Mouse (Mus musculus) gastrocnemius, postnatal 36 days (tissue): ENCODE results near the gene Actl11. TPM values are rescaled to one million over a fixed set of nuclear protein-coding genes. Genes with fewer than 3 reads are reported as not detected.

ENCODE experiments used
- DNase-seq, 2 experiments: peaks; one replicate each; pipeline ENCODE4 v3.0.0; 2022
- intact Hi-C: fragments of 180-260 bp; cut with DNase I; formaldehyde crosslinking; loops from one replicate; pipeline ENCODE4 v1.15.1; 2025
- long read RNA-seq, 2 experiments: library from polyadenylated mRNA; stranded (forward); transcript quantifications; one replicate each; pipeline ENCODE4 v2.0.0; 2021
- total RNA-seq, 2 experiments: library from RNA; stranded (reverse); gene quantifications; 2 replicates each; pipeline ENCODE4 v1.2.3; 2021

Gene Actl11
- total RNA-seq: not detected
- long read RNA-seq, experiment 1: 0 reads
- long read RNA-seq, experiment 2: 0 reads

GRCm38 (mm10) chr9:107928169-107928568 is at the start of gene Actl11:
TSS of gene Actl11 (plus strand) at chr9:107928469.
- intact Hi-C loops: no loop called here
- DNase-seq: no peak

DNA sequence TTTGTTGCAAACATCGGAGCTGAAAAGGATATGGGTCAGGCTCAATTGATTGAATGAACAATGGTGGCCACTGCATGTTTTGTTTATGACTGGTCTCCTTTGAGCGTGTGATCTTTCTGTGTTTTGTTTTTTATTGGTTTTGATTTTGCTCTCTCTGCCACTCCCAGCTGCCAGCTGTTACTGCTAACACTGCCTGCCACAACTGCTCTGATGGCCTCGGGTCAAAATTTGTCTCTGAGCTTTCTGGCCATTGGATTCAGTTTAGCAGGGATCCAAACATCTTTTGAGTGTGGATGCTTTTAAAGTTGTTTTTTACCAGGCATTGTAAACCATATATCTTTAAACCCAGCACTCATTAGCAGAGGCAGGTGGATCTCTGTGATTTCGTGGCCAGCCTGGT is 47.9 kb upstream of the Actl11 start:
- no peak for DNase-seq
- intact Hi-C loops: no loop called here

DNA sequence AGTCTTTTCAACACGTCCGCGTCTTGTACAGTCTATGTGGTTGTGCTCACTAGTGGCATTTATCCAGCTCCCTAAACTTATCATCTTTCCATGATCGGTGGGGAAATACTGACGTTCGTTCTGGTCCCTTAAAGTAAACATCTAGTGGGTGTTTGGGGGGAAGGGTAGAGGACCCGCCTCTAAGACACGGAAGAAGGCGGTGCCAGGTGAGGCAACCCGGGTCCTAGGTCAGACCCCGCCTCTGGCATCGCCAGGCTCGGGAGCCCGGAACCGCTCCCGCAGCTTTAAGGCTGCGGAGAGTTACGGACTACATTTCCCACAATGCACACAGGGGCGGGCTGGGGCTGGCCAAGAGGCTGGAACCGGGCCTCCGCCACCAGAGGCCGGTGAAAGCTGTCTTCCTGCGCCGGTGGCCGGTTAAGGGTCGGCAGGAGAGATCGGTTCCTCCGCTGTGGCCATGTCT is 40.4 kb upstream of the Actl11 start, which contains the start of gene Mon1a:
Gene Mon1a (plus strand): TSS at position 348 of the 463 bp plus-strand sequence.
- intact Hi-C loops: no loop called here
- peak; percentile 80 to 83 for DNase-seq

DNA sequence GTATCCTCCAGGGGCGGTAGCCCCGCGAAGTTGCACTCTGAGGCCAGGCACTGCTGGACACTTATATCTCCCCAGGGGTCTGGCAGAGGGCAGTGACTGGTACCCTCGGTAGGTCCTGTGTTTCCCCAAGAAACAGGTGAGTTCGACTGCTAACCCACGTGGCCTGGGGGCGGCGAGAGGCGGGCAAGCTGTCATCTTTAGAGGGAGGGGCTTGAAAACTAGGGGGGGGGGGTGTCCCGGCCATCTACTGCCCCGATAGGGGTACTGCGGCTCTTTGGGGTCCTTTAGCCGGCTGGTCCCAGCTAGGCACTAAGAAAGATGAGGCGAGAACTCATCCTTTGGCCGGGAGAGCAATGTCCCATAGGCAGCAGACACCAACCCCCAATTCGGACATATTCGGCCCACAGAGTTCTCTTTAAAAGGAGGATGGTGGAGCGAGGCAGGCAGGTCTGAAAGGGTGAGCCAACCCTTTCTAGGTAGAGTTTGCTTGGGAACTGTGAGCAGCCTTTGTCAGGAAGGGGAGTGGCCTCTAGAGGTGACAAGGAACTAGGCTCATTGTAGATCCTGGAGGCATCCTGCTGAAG is 39.9 kb upstream of the Actl11 start:
- intact Hi-C loops: no loop called here

GRCm38 (mm10) chr9:107890260-107890659 is 38.0 kb upstream of the Actl11 start:
- no peak for DNase-seq
- intact Hi-C loops: no loop called here

More for the DNA sequence above, 39.9 kb upstream of the Actl11 start:
- DNase-seq: no peak

DNA sequence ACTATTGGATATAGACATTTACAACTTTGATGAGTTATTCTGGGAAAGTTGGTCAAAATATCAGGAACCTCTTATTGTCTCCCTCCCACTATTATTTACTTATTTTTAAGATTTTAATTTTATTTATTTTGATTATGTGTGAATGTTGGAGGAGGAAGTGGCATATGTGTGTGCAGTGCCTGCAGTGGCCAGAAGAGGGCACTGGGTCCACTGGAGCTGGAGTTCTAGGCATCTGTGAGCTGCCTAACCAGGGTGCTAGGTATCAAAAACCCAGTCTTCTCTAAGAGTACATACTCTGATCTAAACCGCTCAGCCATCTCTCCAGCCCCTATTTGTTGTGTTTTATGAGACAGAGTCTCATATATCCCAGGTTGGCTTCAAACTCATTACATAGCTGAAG is 37.2 kb upstream of the Actl11 start:
- DNase-seq: no peak
- intact Hi-C loops: no loop called here

- no peak for DNase-seq
- intact Hi-C loops: no loop called here
Observed at GRCm38 (mm10) chr9:107898563-107898962, 29.7 kb upstream of the Actl11 start.

- intact Hi-C loops: loop anchor here (5.0 kb wide), 1 partner anchor 152 kb away; the partner anchor contains the start of gene Amigo3
- no peak for DNase-seq
Observed at GRCm38 (mm10) chr9:107899855-107900254, 28.4 kb upstream of the Actl11 start.

DNA sequence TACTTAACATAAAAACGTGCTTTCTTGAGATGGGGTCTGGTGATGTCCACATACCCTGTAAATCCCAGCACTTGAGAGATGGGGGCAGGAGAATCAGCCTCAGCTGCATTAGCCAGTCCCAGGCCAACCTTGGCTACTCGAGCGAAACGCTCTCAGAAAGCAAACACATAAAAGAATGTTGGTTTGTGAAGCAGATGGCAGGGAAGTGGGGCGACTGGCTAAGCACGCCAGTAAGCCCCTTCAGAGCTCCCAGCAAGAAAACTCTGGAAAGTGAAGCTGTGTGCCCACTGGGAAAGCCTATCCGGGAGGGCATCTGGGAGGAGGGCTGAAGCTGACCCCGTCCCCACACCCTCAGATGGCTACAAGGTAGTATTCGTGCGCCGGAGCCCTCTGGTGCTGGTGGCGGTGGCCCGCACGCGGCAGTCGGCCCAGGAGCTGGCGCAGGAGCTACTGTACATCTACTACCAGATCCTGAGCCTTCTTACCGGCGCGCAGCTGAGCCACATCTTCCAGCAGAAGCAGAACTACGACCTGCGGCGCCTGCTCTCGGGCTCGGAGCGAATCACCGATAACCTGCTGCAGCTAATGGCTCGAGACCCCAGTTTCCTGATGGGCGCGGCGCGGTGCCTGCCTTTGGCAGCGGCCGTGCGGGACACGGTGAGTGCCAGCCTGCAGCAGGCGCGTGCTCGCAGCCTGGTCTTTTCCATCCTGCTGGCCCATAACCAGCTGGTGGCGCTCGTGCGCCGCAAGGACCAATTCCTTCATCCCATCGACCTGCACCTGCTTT is 27.2 kb upstream of the Actl11 start:
- intact Hi-C loops: loop anchor here (5.0 kb wide), 1 partner anchor 151 kb away; the partner anchor contains the start of gene Amigo3
- DNase-seq: no peak

DNA sequence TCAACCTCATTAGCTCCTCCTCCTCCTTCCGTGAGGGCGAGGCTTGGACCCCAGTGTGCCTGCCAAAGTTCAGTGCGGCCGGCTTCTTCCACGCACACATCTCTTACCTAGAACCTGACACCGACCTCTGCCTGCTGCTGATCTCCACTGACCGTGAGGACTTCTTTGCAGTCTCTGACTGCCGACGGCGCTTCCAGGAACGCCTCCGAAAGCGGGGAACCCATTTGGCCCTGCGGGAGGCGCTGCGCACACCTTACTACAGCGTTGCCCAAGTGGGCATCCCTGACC is 26.7 kb upstream of the Actl11 start:
- intact Hi-C loops: loop anchor here (5.0 kb wide), 1 partner anchor 151 kb away; the partner anchor contains the start of gene Amigo3

GRCm38 (mm10) chr9:107904726-107905125 is 23.5 kb upstream of the Actl11 start:
- intact Hi-C loops: loop anchor here (1.0 to 5.0 kb wide), 3 partner anchors 59 to 162 kb away; partner anchors contain the start of gene Amigo3
- peak; percentile 88 to 89 for DNase-seq

More for the DNA sequence above, 26.7 kb upstream of the Actl11 start:
- DNase-seq: no peak

DNA sequence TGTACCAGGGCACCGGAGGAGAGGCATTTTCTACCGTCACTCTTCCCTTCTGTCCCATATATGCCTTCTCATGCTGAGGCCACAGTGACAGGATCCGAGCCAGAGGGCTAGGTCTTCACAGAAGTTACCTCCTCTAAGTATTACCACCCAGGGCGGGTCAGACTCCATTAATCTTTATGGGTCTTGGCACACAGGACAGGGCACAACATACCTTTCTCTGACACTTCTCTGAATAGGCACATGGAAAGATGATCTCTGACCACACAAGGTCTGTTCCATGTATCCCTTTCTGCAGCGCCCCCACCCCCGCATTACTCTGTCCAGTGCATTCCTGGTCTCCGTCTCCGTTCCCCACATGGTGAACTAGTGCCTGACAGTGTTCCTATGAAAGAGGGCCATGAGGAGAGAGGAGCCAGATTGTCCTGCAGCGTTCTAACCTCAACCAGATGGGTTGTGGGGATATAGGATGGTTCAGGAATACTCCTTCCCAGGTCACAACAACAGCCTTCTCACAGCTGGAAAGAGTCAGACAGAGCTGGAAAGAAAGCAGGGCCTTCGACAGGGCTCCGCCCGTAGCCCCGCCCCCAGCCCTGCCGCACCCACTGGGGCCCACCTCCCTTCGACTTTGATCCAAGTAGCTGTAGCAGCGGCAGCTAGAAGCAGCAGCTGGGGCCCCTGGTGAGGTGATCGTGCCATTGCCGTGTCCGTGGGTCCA is 21.9 kb upstream of the Actl11 start, which contains the start of gene Mst1r:
Gene Mst1r (plus strand): TSS at position 622 of the 715 bp plus-strand sequence.
- DNase-seq: peak; percentile 68 to 79
- intact Hi-C loops: no loop called here

- peak in 1 of 2 experiments; percentile 32 for DNase-seq
- intact Hi-C loops: no loop called here
Observed at GRCm38 (mm10) chr9:107906967-107907800, 21.1 kb upstream of the Actl11 start.

GRCm38 (mm10) chr9:107907801-107908120 is 20.5 kb upstream of the Actl11 start:
- intact Hi-C loops: no loop called here
- DNase-seq: no peak

GRCm38 (mm10) chr9:107908410-107909158 is 19.7 kb upstream of the Actl11 start:
- intact Hi-C loops: no loop called here
- no peak for DNase-seq

DNA sequence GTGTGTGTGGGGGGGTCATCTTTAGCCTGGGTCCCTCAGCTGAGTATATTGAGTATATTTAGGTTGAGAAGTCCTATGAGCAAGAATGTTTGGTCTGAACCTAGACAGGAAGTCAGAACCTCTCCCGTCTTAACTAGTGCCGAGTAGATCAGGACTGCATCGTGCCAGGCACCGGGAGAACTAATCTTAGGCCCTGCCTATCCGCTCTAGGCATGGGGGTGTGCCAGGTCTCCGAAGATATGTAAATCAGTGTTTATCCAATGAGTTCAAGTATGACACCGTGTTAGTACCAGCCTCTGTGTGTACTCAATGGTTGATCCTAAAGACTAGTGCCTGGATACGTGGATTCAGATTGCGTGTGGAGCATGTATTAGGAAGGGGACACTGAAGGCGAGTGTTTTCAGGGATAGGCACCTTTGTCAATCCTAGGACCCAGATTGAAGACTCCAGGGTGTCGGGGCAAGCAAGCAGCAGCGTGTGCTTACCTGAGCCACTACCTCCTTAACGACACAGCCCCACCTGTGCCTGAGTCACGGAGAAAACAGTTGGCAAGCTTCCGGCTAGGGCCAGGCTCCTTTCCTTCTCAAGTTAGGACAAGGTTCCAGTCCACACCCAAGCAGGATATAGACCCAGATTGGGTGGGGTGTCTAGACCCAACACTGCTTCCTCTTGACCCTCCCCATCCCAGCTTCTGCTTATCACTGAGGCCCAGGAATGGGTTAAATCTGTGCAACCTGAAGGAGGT is 18.1 kb upstream of the Actl11 start:
- intact Hi-C loops: loop anchor here (2.0 kb wide), 1 partner anchor 73 kb away; the partner anchor contains the start of gene Gm20661

GRCm38 (mm10) chr9:107914764-107915420 is 13.4 kb upstream of the Actl11 start:
- no peak for DNase-seq
- intact Hi-C loops: no loop called here

More for the DNA sequence above, 18.1 kb upstream of the Actl11 start:
- DNase-seq: no peak
